Mouse (Mus musculus) lung, postnatal 36 days (tissue): Measurements from ENCODE around the gene Kcnq1.
A peak's percentile ranks its signal among the peaks of the same experiment; 100 is the strongest.

ENCODE experiments used
- DNase-seq: peaks from one replicate; pipeline ENCODE4 v3.0.0; 2022; ENCODE audit warnings: mixed read lengths

The Kcnq1 gene

GRCm38 (mm10) chr7:143473347-143474101 is 367.4 kb downstream of the Kcnq1 start, which contains the start of gene Slc22a18:
Gene Slc22a18 (plus strand): TSS chr7:143473736.
- peak; percentile 80 for DNase-seq

- DNase-seq, result peak; percentile 15
Measured at GRCm38 (mm10) chr7:143474811-143475210, 368.6 kb downstream of the Kcnq1 start.

GRCm38 (mm10) chr7:143475876-143476275 is 369.7 kb downstream of the Kcnq1 start:
- no peak for DNase-seq
